Mouse (Mus musculus) neural tube, embryonic 13.5 days (tissue): ENCODE data around the gene Myom1. TPM values are rescaled to one million over a fixed set of nuclear protein-coding genes. Genes with fewer than 3 reads are reported as not detected.

ENCODE experiments used
- ATAC-seq: fragments of 200-750 bp; cut with Nextera tagmentation; 2 replicates; pipeline ENCODE4 v1.8.0; 2017; ENCODE audit warnings: low read depth, mild to moderate bottlenecking, moderate TSS enrichment, moderate library complexity
- H3K27ac ChIP-seq: fragments of 300-500 bp; sonication (generic); replicated peaks from 2 replicates; pipeline ENCODE4 v1.5.1; 2015; ENCODE audit warnings: moderate library complexity, mild to moderate bottlenecking, inconsistent platforms
- H3K27me3 ChIP-seq: fragments of 300-500 bp; sonication (generic); 2 replicates; pipeline ENCODE4 v1.6.1; 2015; ENCODE audit warnings: mild to moderate bottlenecking, inconsistent platforms
- H3K36me3 ChIP-seq: fragments of 300-500 bp; sonication (generic); 2 replicates; pipeline ENCODE4 v1.6.1; 2015; ENCODE audit warnings: mild to moderate bottlenecking, inconsistent platforms
- H3K4me1 ChIP-seq: fragments of 300-500 bp; sonication (generic); replicated peaks from 2 replicates; pipeline ENCODE4 v1.6.1; 2015; ENCODE audit warnings: inconsistent platforms
- H3K4me2 ChIP-seq: fragments of 300-500 bp; sonication (generic); 2 replicates; pipeline ENCODE4 v1.6.1; 2015; ENCODE audit warnings: inconsistent platforms, mild to moderate bottlenecking, moderate library complexity
- H3K4me3 ChIP-seq: fragments of 300-500 bp; sonication (generic); 2 replicates; pipeline ENCODE4 v1.5.1; 2015; ENCODE audit warnings: mild to moderate bottlenecking, inconsistent platforms
- H3K9ac ChIP-seq: fragments of 300-500 bp; sonication (generic); 2 replicates; pipeline ENCODE4 v1.6.1; 2015; ENCODE audit warnings: moderate library complexity, mild to moderate bottlenecking, inconsistent platforms
- H3K9me3 ChIP-seq: fragments of 300-500 bp; sonication (generic); 2 replicates; pipeline ENCODE4 v1.6.1; 2016; ENCODE audit warnings: inconsistent platforms
- WGBS: fragments of 180-500 bp; shearing (Covaris S2); methylation state at CpG from one replicate; pipeline ENCODE4 v1.1.7; 2015; 5-methylcytosine and 5-hydroxymethylcytosine counted together
- polyA plus RNA-seq: library from polyadenylated mRNA; unstranded; fragments of >200 nt; fragmentation: Nextera tagmentation; extraction: Ambion mirVana; gene quantifications from 2 replicates; pipeline ENCODE4 v1.2.1, GENCODE M21; 2015

Myom1 gene
- polyA plus RNA-seq, 1 experiment from 2014 or later, result 1.7 TPM

- no peak overlapping the region for H3K9ac ChIP-seq
- no peaks in the 10 kb centered on the region for H3K27me3 ChIP-seq
- no peak for ATAC-seq
- no peak overlapping the region for H3K4me3 ChIP-seq
- H3K27ac ChIP-seq, result no peak overlapping the region
- H3K4me1 ChIP-seq, result no peaks in the 10 kb centered on the region
- no peaks in the 10 kb centered on the region for H3K9me3 ChIP-seq
- H3K36me3 ChIP-seq, result no peaks in the 10 kb centered on the region
- 89% methylated on average over 3 of the region's 3 CpGs for WGBS
- H3K4me2 ChIP-seq, result no peak overlapping the region
Measured at GRCm38 (mm10) chr17:71008676-71009075, 6.2 kb downstream of the Myom1 start.

- H3K9me3 ChIP-seq, result no peaks in the 10 kb centered on the region
- H3K4me3 ChIP-seq, result no peak overlapping the region
- no peak overlapping the region for H3K27ac ChIP-seq
- H3K36me3 ChIP-seq, result no peaks in the 10 kb centered on the region
- H3K27me3 ChIP-seq, result no peaks in the 10 kb centered on the region
- no peak overlapping the region for H3K4me2 ChIP-seq
- H3K9ac ChIP-seq, result no peak overlapping the region
- ATAC-seq, result no peak
- WGBS, result 90% methylated on average over 1 of the region's 1 CpGs
- H3K4me1 ChIP-seq, result no peaks in the 10 kb centered on the region
Measured at GRCm38 (mm10) chr17:71009751-71010150, 7.3 kb downstream of the Myom1 start.

GRCm38 (mm10) chr17:71010646-71011242 is 8.3 kb downstream of the Myom1 start:
- Histone ChIP-seq H3K27me3 (no peaks in the 10 kb centered on the region), H3K4me1 (no peaks in the 10 kb centered on the region), H3K36me3 (no peaks in the 10 kb centered on the region), H3K4me2 (no peak overlapping the region), H3K9ac (no peak overlapping the region), H3K9me3 (no peaks in the 10 kb centered on the region), H3K27ac (no peak overlapping the region), H3K4me3 (no peak overlapping the region)
- 52% methylated on average over 7 of the region's 7 CpGs for WGBS
- no peak for ATAC-seq

- Histone ChIP-seq H3K4me3 (no peak overlapping the region), H3K4me2 (no peak overlapping the region), H3K36me3 (no peaks in the 10 kb centered on the region), H3K9me3 (no peaks in the 10 kb centered on the region), H3K9ac (no peak overlapping the region), H3K27me3 (no peaks in the 10 kb centered on the region), H3K4me1 (no peaks in the 10 kb centered on the region), H3K27ac (no peak overlapping the region)
- ATAC-seq, result no peak
- WGBS, result 87% methylated on average over 9 of the region's 9 CpGs
Measured at GRCm38 (mm10) chr17:71011931-71012662, 9.7 kb downstream of the Myom1 start.

- Histone ChIP-seq H3K27ac (no peak overlapping the region), H3K36me3 (no peaks in the 10 kb centered on the region), H3K27me3 (no peaks in the 10 kb centered on the region), H3K4me2 (no peak overlapping the region), H3K9ac (no peak overlapping the region), H3K4me3 (no peak overlapping the region), H3K4me1 (no peaks in the 10 kb centered on the region), H3K9me3 (no peaks in the 10 kb centered on the region)
- 92% methylated on average over 6 of the region's 6 CpGs for WGBS
- no peak for ATAC-seq
Measured at GRCm38 (mm10) chr17:71013105-71013504, 10.7 kb downstream of the Myom1 start.

GRCm38 (mm10) chr17:71014911-71015310 is 12.5 kb downstream of the Myom1 start:
- H3K9me3 ChIP-seq, result no peaks in the 10 kb centered on the region
- H3K4me3 ChIP-seq, result no peak overlapping the region
- H3K4me2 ChIP-seq, result no peak overlapping the region
- no peaks in the 10 kb centered on the region for H3K36me3 ChIP-seq
- H3K9ac ChIP-seq, result no peak overlapping the region
- H3K27me3 ChIP-seq, result no peaks in the 10 kb centered on the region
- H3K27ac ChIP-seq, result no peak overlapping the region
- ATAC-seq, result no peak
- 64% methylated on average over 5 of the region's 5 CpGs for WGBS
- H3K4me1 ChIP-seq, result peaks cover 7% of the 10 kb centered on the region

- Histone ChIP-seq H3K4me1 (peaks cover 8% of the 10 kb centered on the region), H3K27me3 (no peaks in the 10 kb centered on the region), H3K27ac (no peak overlapping the region), H3K4me2 (no peak overlapping the region), H3K9me3 (no peaks in the 10 kb centered on the region), H3K9ac (no peak overlapping the region), H3K36me3 (no peaks in the 10 kb centered on the region), H3K4me3 (no peak overlapping the region)
- 92% methylated on average over 4 of the region's 4 CpGs for WGBS
- no peak for ATAC-seq
Measured at GRCm38 (mm10) chr17:71017457-71017998, 15.1 kb downstream of the Myom1 start.

GRCm38 (mm10) chr17:71018151-71018550 is 15.7 kb downstream of the Myom1 start:
- H3K27me3 ChIP-seq, result no peaks in the 10 kb centered on the region
- no peaks in the 10 kb centered on the region for H3K9me3 ChIP-seq
- H3K4me3 ChIP-seq, result no peak overlapping the region
- peaks cover 8% of the 10 kb centered on the region for H3K4me1 ChIP-seq
- no peaks in the 10 kb centered on the region for H3K36me3 ChIP-seq
- no peak for ATAC-seq
- no peak overlapping the region for H3K9ac ChIP-seq
- H3K4me2 ChIP-seq, result no peak overlapping the region
- WGBS, result 92% methylated on average over 3 of the region's 3 CpGs
- no peak overlapping the region for H3K27ac ChIP-seq

GRCm38 (mm10) chr17:71018616-71019308 is 16.3 kb downstream of the Myom1 start:
- H3K4me2 ChIP-seq, result no peak overlapping the region
- no peak overlapping the region for H3K27ac ChIP-seq
- H3K36me3 ChIP-seq, result no peaks in the 10 kb centered on the region
- 90% methylated on average over 15 of the region's 15 CpGs for WGBS
- H3K4me1 ChIP-seq, result peaks cover 8% of the 10 kb centered on the region
- no peak overlapping the region for H3K4me3 ChIP-seq
- no peak for ATAC-seq
- no peak overlapping the region for H3K9ac ChIP-seq
- no peaks in the 10 kb centered on the region for H3K27me3 ChIP-seq
- H3K9me3 ChIP-seq, result no peaks in the 10 kb centered on the region

GRCm38 (mm10) chr17:71019309-71019655 is 16.8 kb downstream of the Myom1 start:
- Histone ChIP-seq H3K4me1 (peaks cover 8% of the 10 kb centered on the region), H3K27me3 (no peaks in the 10 kb centered on the region), H3K36me3 (no peaks in the 10 kb centered on the region), H3K27ac (no peak overlapping the region), H3K9ac (no peak overlapping the region), H3K9me3 (no peaks in the 10 kb centered on the region), H3K4me3 (no peak overlapping the region), H3K4me2 (no peak overlapping the region)
- ATAC-seq, result no peak
- WGBS, result 42% methylated on average over 6 of the region's 6 CpGs

GRCm38 (mm10) chr17:71019860-71020259 is 17.4 kb downstream of the Myom1 start:
- H3K4me1 ChIP-seq, result peaks cover 8% of the 10 kb centered on the region
- H3K27ac ChIP-seq, result no peak overlapping the region
- H3K9ac ChIP-seq, result no peak overlapping the region
- H3K9me3 ChIP-seq, result no peaks in the 10 kb centered on the region
- H3K4me2 ChIP-seq, result no peak overlapping the region
- H3K4me3 ChIP-seq, result no peak overlapping the region
- no peaks in the 10 kb centered on the region for H3K36me3 ChIP-seq
- ATAC-seq, result no peak
- 60% methylated on average over 9 of the region's 9 CpGs for WGBS
- no peaks in the 10 kb centered on the region for H3K27me3 ChIP-seq

GRCm38 (mm10) chr17:71022841-71023240 is 20.4 kb downstream of the Myom1 start:
- WGBS, result 95% methylated on average over 13 of the region's 13 CpGs
- ATAC-seq, result no peak
- Histone ChIP-seq H3K4me2 (no peak overlapping the region), H3K4me1 (peaks cover 8% of the 10 kb centered on the region), H3K27ac (no peak overlapping the region), H3K36me3 (no peaks in the 10 kb centered on the region), H3K27me3 (no peaks in the 10 kb centered on the region), H3K9ac (no peak overlapping the region), H3K9me3 (no peaks in the 10 kb centered on the region), H3K4me3 (no peak overlapping the region)
